Mouse (Mus musculus) myocyte (in vitro differentiated cells): ENCODE data around the gene Jmjd1c. TPM values are rescaled to one million over a fixed set of nuclear protein-coding genes. Genes with fewer than 3 reads are reported as not detected.

Source experiments
- H3K27me3 ChIP-seq: one replicate; pipeline ENCODE4 v1.6.1; 2011; ENCODE audit not compliant: control insufficient read depth, insufficient read depth, insufficient read length
- H3K36me3 ChIP-seq: one replicate; pipeline ENCODE4 v1.6.1; 2011; ENCODE audit not compliant: control insufficient read depth, insufficient read depth
- H3K4me2 ChIP-seq: one replicate; pipeline ENCODE4 v1.6.1; 2011; ENCODE audit warnings: low read depth, control low read depth
- H3K4me3 ChIP-seq: one replicate; pipeline ENCODE4 v1.5.1; 2011; ENCODE audit warnings: mild to moderate bottlenecking, control low read depth, moderate library complexity
- H3K79me2 ChIP-seq: one replicate; pipeline ENCODE4 v1.6.1; 2011; ENCODE audit not compliant: control insufficient read depth, insufficient read depth
- H3ac ChIP-seq: one replicate; pipeline ENCODE4 v1.6.1; 2011; ENCODE audit not compliant: control insufficient read depth, insufficient read length
- CEBPB ChIP-seq: IDR thresholded peaks from 2 replicates; pipeline ENCODE4 v1.6.1; 2011; ENCODE audit warnings: mild to moderate bottlenecking, moderate library complexity; ENCODE audit not compliant: poor library complexity, insufficient read depth, severe bottlenecking
- E2F4 ChIP-seq: IDR thresholded peaks from one replicate; pipeline ENCODE4 v1.6.1; 2011; ENCODE audit warnings: mild to moderate bottlenecking, control low read depth, moderate library complexity; ENCODE audit not compliant: insufficient read depth
- MAX ChIP-seq: IDR thresholded peaks from one replicate; pipeline ENCODE4 v1.6.1; 2011; ENCODE audit warnings: low read depth, mild to moderate bottlenecking, control low read depth
- MYOD1 ChIP-seq, 3 experiments: IDR thresholded peaks; one replicate each; pipeline ENCODE4 v1.6.1; 2011; ENCODE audit warnings: control low read depth in 2 of 3, low read depth in 2 of 3, mild to moderate bottlenecking in 2 of 3, moderate library complexity in 1 of 3; ENCODE audit not compliant: insufficient read length in 2 of 3, control insufficient read depth in 1 of 3
- MYOG ChIP-seq, 3 experiments: IDR thresholded peaks; one replicate each; pipeline ENCODE4 v1.6.1; 2011; ENCODE audit warnings: control low read depth in 2 of 3, low read depth in 2 of 3, mild to moderate bottlenecking in 2 of 3; ENCODE audit not compliant: insufficient read length in 2 of 3, control insufficient read depth in 1 of 3, insufficient read depth in 1 of 3
- POLR2A ChIP-seq: IDR thresholded peaks from one replicate; pipeline ENCODE4 v1.6.1; 2011; ENCODE audit warnings: low read depth, mild to moderate bottlenecking, control low read depth, moderate library complexity; ENCODE audit not compliant: insufficient read length
- POLR2AphosphoS2 ChIP-seq: IDR thresholded peaks from one replicate; pipeline ENCODE4 v1.6.1; 2011; ENCODE audit warnings: low read depth, control low read depth; ENCODE audit not compliant: insufficient read length
- REST ChIP-seq: IDR thresholded peaks from one replicate; pipeline ENCODE4 v1.6.1; 2011; ENCODE audit warnings: mild to moderate bottlenecking, control low read depth, moderate library complexity; ENCODE audit not compliant: insufficient read depth, insufficient read length
- SRF ChIP-seq: IDR thresholded peaks from one replicate; pipeline ENCODE4 v1.6.1; 2011; ENCODE audit warnings: low read depth; ENCODE audit not compliant: control insufficient read depth, insufficient read length
- TCF3 ChIP-seq: IDR thresholded peaks from one replicate; pipeline ENCODE4 v1.6.1; 2011; ENCODE audit warnings: low read depth, control low read depth; ENCODE audit not compliant: insufficient read length
- USF1 ChIP-seq: IDR thresholded peaks from one replicate; pipeline ENCODE4 v1.6.1; 2011; ENCODE audit warnings: low read depth, mild to moderate bottlenecking, control low read depth, moderate library complexity
- polyA plus RNA-seq: library from polyadenylated mRNA; unstranded; fragments of >200 nt; fragmentation: generic; extraction: Trizol; gene quantifications from one replicate; pipeline ENCODE4 v1.2.1, GENCODE M21; 2012; ENCODE audit warnings: missing spikeins

The Jmjd1c gene
- polyA plus RNA-seq, 1 experiment, result 5.6 TPM

GRCm38 (mm10) chr10:67230439-67230838, 134.5 kb downstream of the Jmjd1c start:
- Histone ChIP-seq H3ac (no peak overlapping the region), H3K79me2 (no peaks in the 10 kb centered on the region), H3K36me3 (peaks cover 80% of the 10 kb centered on the region), H3K4me2 (no peak overlapping the region), H3K4me3 (no peak overlapping the region), H3K27me3 (no peaks in the 10 kb centered on the region)
- TF ChIP-seq TCF3, result no peak
- TF ChIP-seq REST, result no peak
- TF ChIP-seq CEBPB, result no peak
- TF ChIP-seq USF1, result no peak
- no peak for TF ChIP-seq MAX
- no peak for TF ChIP-seq POLR2AphosphoS2
- TF ChIP-seq SRF, result no peak

- peaks cover 5% of the 10 kb centered on the region for H3K79me2 ChIP-seq
- H3K27me3 ChIP-seq, result no peaks in the 10 kb centered on the region
- H3K36me3 ChIP-seq, result peaks cover 73% of the 10 kb centered on the region
- no peak overlapping the region for H3K4me2 ChIP-seq
- no peak for TF ChIP-seq MYOD1 (IDR thresholded peaks at IDR 0.05; ENCODE audit: control insufficient read depth in 1 of 3, insufficient read length in 2 of 3, low read depth in 2 of 3)
- H3K4me3 ChIP-seq, result no peak overlapping the region
- no peak overlapping the region for H3ac ChIP-seq
Observed at GRCm38 (mm10) chr10:67247145-67247544, 151.2 kb downstream of the Jmjd1c start.

GRCm38 (mm10) chr10:67249486-67249885, 153.6 kb downstream of the Jmjd1c start:
- H3K79me2 ChIP-seq, result peaks cover 5% of the 10 kb centered on the region
- H3K27me3 ChIP-seq, result no peaks in the 10 kb centered on the region
- peaks cover 78% of the 10 kb centered on the region for H3K36me3 ChIP-seq
- no peak overlapping the region for H3K4me2 ChIP-seq
- no peak for TF ChIP-seq SRF
- no peak for TF ChIP-seq MYOG (IDR thresholded peaks at IDR 0.05; ENCODE audit: control insufficient read depth in 1 of 3, insufficient read depth in 1 of 3, insufficient read length in 2 of 3, low read depth in 2 of 3)
- TF ChIP-seq POLR2A, result no peak
- no peak for TF ChIP-seq E2F4
- no peak for TF ChIP-seq USF1
- no peak for TF ChIP-seq CEBPB
- TF ChIP-seq TCF3, result no peak
- no peak overlapping the region for H3ac ChIP-seq
- H3K4me3 ChIP-seq, result no peak overlapping the region

- H3K4me3 ChIP-seq, result no peak overlapping the region
- H3K36me3 ChIP-seq, result peaks cover 78% of the 10 kb centered on the region
- H3ac ChIP-seq, result no peak overlapping the region
- H3K4me2 ChIP-seq, result no peak overlapping the region
- H3K27me3 ChIP-seq, result no peaks in the 10 kb centered on the region
- TF ChIP-seq E2F4, result no peak
- no peak for TF ChIP-seq MYOG (IDR thresholded peaks at IDR 0.05; ENCODE audit: control insufficient read depth in 1 of 3, insufficient read depth in 1 of 3, insufficient read length in 2 of 3, low read depth in 2 of 3)
- TF ChIP-seq CEBPB, result no peak
- no peak for TF ChIP-seq USF1
- TF ChIP-seq MAX, result no peak
- peaks cover 5% of the 10 kb centered on the region for H3K79me2 ChIP-seq
Observed at GRCm38 (mm10) chr10:67250846-67251245, 154.9 kb downstream of the Jmjd1c start.

- peaks cover 66% of the 10 kb centered on the region for H3K36me3 ChIP-seq
- TF ChIP-seq POLR2A (no peak), MYOD1 (IDR thresholded peaks at IDR 0.05; ENCODE audit: control insufficient read depth in 1 of 3, insufficient read length in 2 of 3, low read depth in 2 of 3) (no peak), REST (no peak), MAX (no peak), E2F4 (no peak), POLR2AphosphoS2 (no peak), CEBPB (no peak), SRF (no peak), TCF3 (no peak)
- H3K4me3 ChIP-seq, result no peak overlapping the region
- no peaks in the 10 kb centered on the region for H3K79me2 ChIP-seq
- no peak overlapping the region for H3K4me2 ChIP-seq
- H3K27me3 ChIP-seq, result no peaks in the 10 kb centered on the region
- H3ac ChIP-seq, result no peak overlapping the region
Observed at GRCm38 (mm10) chr10:67252353-67252752, 156.4 kb downstream of the Jmjd1c start.

- Histone ChIP-seq H3ac (no peak overlapping the region), H3K79me2 (no peaks in the 10 kb centered on the region), H3K27me3 (no peaks in the 10 kb centered on the region), H3K4me3 (no peak overlapping the region), H3K36me3 (peaks cover 58% of the 10 kb centered on the region), H3K4me2 (no peak overlapping the region)
- TF ChIP-seq MYOD1 (IDR thresholded peaks at IDR 0.05; ENCODE audit: control insufficient read depth in 1 of 3, insufficient read length in 2 of 3, low read depth in 2 of 3) (no peak), REST (no peak), USF1 (no peak)
Observed at GRCm38 (mm10) chr10:67253115-67253514, 157.2 kb downstream of the Jmjd1c start.
